Mouse (Mus musculus): ENCODE data around the gene Afp. TPM values are rescaled to one million over a fixed set of nuclear protein-coding genes. Genes with fewer than 3 reads are reported as not detected.

Gene Afp
- total RNA-seq, 1 experiment: 0.18 TPM

DNA sequence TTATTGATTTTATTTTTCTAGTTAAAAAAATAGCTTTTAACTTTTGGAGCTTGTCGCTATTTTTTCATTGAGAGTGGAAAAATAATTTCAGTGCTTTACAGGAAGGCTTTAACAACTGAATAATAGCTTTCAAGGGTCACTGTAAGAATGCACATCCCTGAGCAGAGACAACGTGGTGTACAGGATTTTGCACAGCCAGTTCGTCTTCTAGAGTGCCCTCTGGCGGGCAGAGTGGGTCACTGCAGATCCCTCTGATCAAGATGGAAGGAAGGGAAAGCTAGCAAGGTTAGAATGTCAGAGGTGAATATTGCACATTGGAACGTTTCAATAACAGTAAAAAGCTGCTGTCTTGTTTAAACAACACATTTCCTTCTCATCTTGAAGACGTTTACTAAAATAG lies 10.2 kb downstream of the Afp start:
- H3K4me1 ChIP-seq (ENCODE audit: control insufficient read depth in 2 of 2, insufficient read depth in 2 of 2, low read length in 2 of 2, poor library complexity in 1 of 2): peaks cover 0 to 2% of the 10 kb centered on the region in 2 experiments; a peak in 1 of 4 replicates
- no peaks in the 10 kb centered on the region for H3K9me3 ChIP-seq (ENCODE audit: control insufficient read depth, insufficient read depth, low read depth, low read length)
- peak; percentile 57 for DNase-seq (ENCODE audit: low read depth, low spot score)
- H3K27ac ChIP-seq (ENCODE audit: insufficient read depth, low read depth, low read length, poor library complexity, severe bottlenecking): no peak overlapping the region
- H3K9ac ChIP-seq (ENCODE audit: insufficient read depth, low read depth, low read length, poor library complexity, severe bottlenecking): no peak overlapping the region
- no peak overlapping the region for H3K4me3 ChIP-seq (ENCODE audit: insufficient read depth in 1 of 2, low read depth in 1 of 2, low read length in 2 of 2, poor library complexity in 1 of 2, severe bottlenecking in 1 of 2)
- no peaks in the 10 kb centered on the region for H3K36me3 ChIP-seq (ENCODE audit: control insufficient read depth, insufficient read depth, low read length, poor library complexity, severe bottlenecking)
- in situ Hi-C loops (cut with MboI; ENCODE audit: low sequenced_read_pairs in 2 of 2, unreplicated experiment in 2 of 2): no loop called here
- TF ChIP-seq ZC3H11A (IDR thresholded peaks at IDR 0.05; ENCODE audit: borderline replicate concordance, low read depth, low read length) (0 out of 2 replicates have a peak, but pooled peaks have one; percentile 21), MAFK (IDR thresholded peaks at IDR 0.05; ENCODE audit: insufficient read depth, low read depth, low read length) (no peak)

DNA sequence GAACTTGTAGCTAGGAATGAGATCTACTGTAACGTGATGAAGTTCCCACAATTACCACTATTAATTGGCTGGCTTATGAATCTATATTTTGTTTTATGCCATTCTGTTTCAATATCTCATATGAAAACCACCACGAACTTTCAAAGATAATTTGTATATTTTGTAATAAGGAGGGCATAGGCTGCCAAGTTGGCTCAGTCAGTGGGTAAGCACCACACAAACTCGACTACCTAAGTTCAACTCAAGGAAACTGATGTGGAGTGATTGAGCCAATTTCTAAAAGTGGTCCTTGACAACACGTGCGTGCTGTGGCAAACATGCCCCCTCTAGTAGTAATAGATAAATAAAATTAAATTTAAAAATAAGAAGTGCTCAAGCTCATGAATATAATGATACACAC lies 11.2 kb downstream of the Afp start:
- Histone ChIP-seq H3K4me3 (ENCODE audit: insufficient read depth in 1 of 2, low read depth in 1 of 2, low read length in 2 of 2, poor library complexity in 1 of 2, severe bottlenecking in 1 of 2) (no peak overlapping the region), H3K9ac (ENCODE audit: insufficient read depth, low read depth, low read length, poor library complexity, severe bottlenecking) (no peak overlapping the region), H3K9me3 (ENCODE audit: control insufficient read depth, insufficient read depth, low read depth, low read length) (no peaks in the 10 kb centered on the region), H3K4me1 (ENCODE audit: control insufficient read depth in 2 of 2, insufficient read depth in 2 of 2, low read length in 2 of 2, poor library complexity in 1 of 2) (peaks cover 0 to 2% of the 10 kb centered on the region in 2 experiments; a peak in 1 of 4 replicates), H3K36me3 (ENCODE audit: control insufficient read depth, insufficient read depth, low read length, poor library complexity, severe bottlenecking) (no peaks in the 10 kb centered on the region), H3K27ac (ENCODE audit: insufficient read depth, low read depth, low read length, poor library complexity, severe bottlenecking) (no peak overlapping the region)
- in situ Hi-C loops (cut with MboI; ENCODE audit: low sequenced_read_pairs in 2 of 2, unreplicated experiment in 2 of 2): no loop called here
- no peak for TF ChIP-seq MAFK (IDR thresholded peaks at IDR 0.05; ENCODE audit: insufficient read depth, low read depth, low read length)
- no peak for TF ChIP-seq ZNF384 (IDR thresholded peaks at IDR 0.05; ENCODE audit: low read depth, low read length)
- no peak for TF ChIP-seq ZC3H11A (IDR thresholded peaks at IDR 0.05; ENCODE audit: borderline replicate concordance, low read depth, low read length)
- no peak for TF ChIP-seq HCFC1 (IDR thresholded peaks at IDR 0.05; ENCODE audit: borderline replicate concordance, insufficient read depth, low read length)
- no peak for TF ChIP-seq CHD2 (IDR thresholded peaks at IDR 0.05; ENCODE audit: low read depth, low read length)
- DNase-seq (ENCODE audit: low read depth, low spot score): no peak

DNA sequence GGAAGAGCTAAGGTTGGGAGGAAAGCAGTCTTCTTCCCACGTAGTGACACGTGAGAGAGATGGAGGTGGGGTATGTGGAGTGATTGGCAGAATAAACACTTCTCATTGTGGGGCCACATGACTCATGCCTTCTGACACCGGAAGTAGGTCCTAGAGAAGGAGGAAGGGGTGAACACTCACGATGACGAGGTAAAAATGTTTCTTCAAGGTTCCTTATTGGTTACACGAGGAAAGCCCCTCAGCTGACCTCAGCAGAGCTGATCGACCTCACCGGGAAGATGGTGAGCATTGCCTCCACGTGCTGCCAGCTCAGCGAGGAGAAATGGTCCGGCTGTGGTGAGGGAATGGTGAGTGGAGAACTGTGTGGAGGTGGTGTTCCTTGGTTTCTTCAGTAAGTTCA lies 14.2 kb downstream of the Afp start:
- no peak for DNase-seq (ENCODE audit: low read depth, low spot score)
- no peak overlapping the region for H3K4me3 ChIP-seq (ENCODE audit: insufficient read depth in 1 of 2, low read depth in 1 of 2, low read length in 2 of 2, poor library complexity in 1 of 2, severe bottlenecking in 1 of 2)
- no peaks in the 10 kb centered on the region for H3K36me3 ChIP-seq (ENCODE audit: control insufficient read depth, insufficient read depth, low read length, poor library complexity, severe bottlenecking)
- H3K9me3 ChIP-seq (ENCODE audit: control insufficient read depth, insufficient read depth, low read depth, low read length): no peaks in the 10 kb centered on the region
- H3K9ac ChIP-seq (ENCODE audit: insufficient read depth, low read depth, low read length, poor library complexity, severe bottlenecking): no peak overlapping the region
- peaks cover 0 to 2% of the 10 kb centered on the region in 2 experiments; a peak in 1 of 4 replicates for H3K4me1 ChIP-seq (ENCODE audit: control insufficient read depth in 2 of 2, insufficient read depth in 2 of 2, low read length in 2 of 2, poor library complexity in 1 of 2)
- in situ Hi-C loops (cut with MboI; ENCODE audit: low sequenced_read_pairs in 2 of 2, unreplicated experiment in 2 of 2): no loop called here
- no peak overlapping the region for H3K27ac ChIP-seq (ENCODE audit: insufficient read depth, low read depth, low read length, poor library complexity, severe bottlenecking)
- TF ChIP-seq ZNF384 (IDR thresholded peaks at IDR 0.05; ENCODE audit: low read depth, low read length): no peak
- TF ChIP-seq CHD2 (IDR thresholded peaks at IDR 0.05; ENCODE audit: low read depth, low read length): no peak
- no peak for TF ChIP-seq ZC3H11A (IDR thresholded peaks at IDR 0.05; ENCODE audit: borderline replicate concordance, low read depth, low read length)
- no peak for TF ChIP-seq MAFK (IDR thresholded peaks at IDR 0.05; ENCODE audit: insufficient read depth, low read depth, low read length)
- no peak for TF ChIP-seq HCFC1 (IDR thresholded peaks at IDR 0.05; ENCODE audit: borderline replicate concordance, insufficient read depth, low read length)

DNA sequence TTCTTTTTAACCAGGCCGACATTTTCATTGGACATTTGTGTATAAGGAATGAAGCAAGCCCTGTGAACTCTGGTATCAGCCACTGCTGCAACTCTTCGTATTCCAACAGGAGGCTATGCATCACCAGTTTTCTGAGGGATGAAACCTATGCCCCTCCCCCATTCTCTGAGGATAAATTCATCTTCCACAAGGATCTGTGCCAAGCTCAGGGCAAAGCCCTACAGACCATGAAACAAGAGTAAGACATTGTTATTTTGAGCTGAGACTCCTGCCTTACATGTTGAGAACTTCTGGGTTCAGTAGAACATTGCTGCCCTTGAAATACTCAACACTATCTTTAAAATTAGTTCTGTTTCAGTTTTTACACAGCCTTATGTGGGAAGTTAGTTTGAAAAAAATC lies 16.0 kb downstream of the Afp start:
- no peak overlapping the region for H3K4me3 ChIP-seq (ENCODE audit: insufficient read depth in 1 of 2, low read depth in 1 of 2, low read length in 2 of 2, poor library complexity in 1 of 2, severe bottlenecking in 1 of 2)
- DNase-seq (ENCODE audit: low read depth, low spot score): no peak
- H3K27ac ChIP-seq (ENCODE audit: insufficient read depth, low read depth, low read length, poor library complexity, severe bottlenecking): no peak overlapping the region
- H3K4me1 ChIP-seq (ENCODE audit: control insufficient read depth in 2 of 2, insufficient read depth in 2 of 2, low read length in 2 of 2, poor library complexity in 1 of 2): no peaks in the 10 kb centered on the region
- no peaks in the 10 kb centered on the region for H3K36me3 ChIP-seq (ENCODE audit: control insufficient read depth, insufficient read depth, low read length, poor library complexity, severe bottlenecking)
- H3K9me3 ChIP-seq (ENCODE audit: control insufficient read depth, insufficient read depth, low read depth, low read length): no peaks in the 10 kb centered on the region
- no peak overlapping the region for H3K9ac ChIP-seq (ENCODE audit: insufficient read depth, low read depth, low read length, poor library complexity, severe bottlenecking)
- no peak for TF ChIP-seq ZC3H11A (IDR thresholded peaks at IDR 0.05; ENCODE audit: borderline replicate concordance, low read depth, low read length)
- TF ChIP-seq ZNF384 (IDR thresholded peaks at IDR 0.05; ENCODE audit: low read depth, low read length): no peak
- TF ChIP-seq CHD2 (IDR thresholded peaks at IDR 0.05; ENCODE audit: low read depth, low read length): no peak
- no peak for TF ChIP-seq MAFK (IDR thresholded peaks at IDR 0.05; ENCODE audit: insufficient read depth, low read depth, low read length)
- no peak for TF ChIP-seq HCFC1 (IDR thresholded peaks at IDR 0.05; ENCODE audit: borderline replicate concordance, insufficient read depth, low read length)
- in situ Hi-C loops (cut with MboI; ENCODE audit: low sequenced_read_pairs in 2 of 2, unreplicated experiment in 2 of 2): no loop called here

DNA sequence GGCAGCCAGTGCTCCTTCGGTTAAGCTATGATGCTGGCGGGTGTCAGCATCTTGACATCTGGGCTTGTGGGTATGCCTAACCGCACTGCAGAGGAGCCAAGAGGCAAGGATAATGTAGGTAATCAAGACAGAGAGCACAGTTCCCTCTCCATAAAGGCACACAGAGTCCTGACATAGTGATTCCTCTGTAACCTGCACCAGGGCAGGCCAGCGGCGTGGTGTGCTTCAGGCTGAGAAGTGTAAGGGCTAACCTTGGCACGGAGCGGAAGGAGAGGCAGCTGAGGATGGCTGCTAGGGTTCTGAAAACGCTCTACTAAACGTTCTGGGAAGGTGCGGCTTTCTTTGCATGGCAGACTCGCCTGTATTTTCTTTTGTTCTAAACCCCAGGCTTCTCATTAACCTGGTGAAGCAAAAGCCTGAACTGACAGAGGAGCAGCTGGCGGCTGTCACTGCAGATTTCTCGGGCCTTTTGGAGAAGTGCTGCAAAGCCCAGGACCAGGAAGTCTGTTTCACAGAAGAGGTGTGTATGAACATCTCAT lies 16.9 kb downstream of the Afp start:
- Histone ChIP-seq H3K27ac (ENCODE audit: insufficient read depth, low read depth, low read length, poor library complexity, severe bottlenecking) (no peak overlapping the region), H3K9ac (ENCODE audit: insufficient read depth, low read depth, low read length, poor library complexity, severe bottlenecking) (peak overlapping the region; percentile 0; the same call in 1 of the 2 replicates), H3K36me3 (ENCODE audit: control insufficient read depth, insufficient read depth, low read length, poor library complexity, severe bottlenecking) (no peaks in the 10 kb centered on the region), H3K4me3 (ENCODE audit: insufficient read depth in 1 of 2, low read depth in 1 of 2, low read length in 2 of 2, poor library complexity in 1 of 2, severe bottlenecking in 1 of 2) (peak overlapping the region in 1 of 2 experiments; percentile 3; a peak in 1 of 4 replicates), H3K9me3 (ENCODE audit: control insufficient read depth, insufficient read depth, low read depth, low read length) (no peaks in the 10 kb centered on the region), H3K4me1 (ENCODE audit: control insufficient read depth in 2 of 2, insufficient read depth in 2 of 2, low read length in 2 of 2, poor library complexity in 1 of 2) (no peaks in the 10 kb centered on the region)
- in situ Hi-C loops (cut with MboI; ENCODE audit: low sequenced_read_pairs in 2 of 2, unreplicated experiment in 2 of 2): no loop called here
- peak; percentile 9 for DNase-seq (ENCODE audit: low read depth, low spot score)
- TF ChIP-seq MAFK (IDR thresholded peaks at IDR 0.05; ENCODE audit: insufficient read depth, low read depth, low read length) (no peak), CHD2 (IDR thresholded peaks at IDR 0.05; ENCODE audit: low read depth, low read length) (no peak), ZNF384 (IDR thresholded peaks at IDR 0.05; ENCODE audit: low read depth, low read length) (no peak), ZC3H11A (IDR thresholded peaks at IDR 0.05; ENCODE audit: borderline replicate concordance, low read depth, low read length) (no peak), HCFC1 (IDR thresholded peaks at IDR 0.05; ENCODE audit: borderline replicate concordance, insufficient read depth, low read length) (no peak)
